Mouse (Mus musculus) gonadal fat pad, adult 2 months (tissue): Measurements from ENCODE around the gene Fam196b. TPM values are rescaled to one million over a fixed set of nuclear protein-coding genes. Genes with fewer than 3 reads are reported as not detected.

Source experiments
- DNase-seq: peaks from one replicate; pipeline ENCODE4 v3.0.0-alpha.2; 2012; ENCODE audit warnings: low read depth
- polyA plus RNA-seq: library from polyadenylated mRNA; depleted of rRNA; stranded (reverse); fragments of >200 nt; gene quantifications from 2 replicates; pipeline ENCODE4 v1.2.3, GENCODE M21; 2012; rRNA removed

The Fam196b gene
- polyA plus RNA-seq, 1 experiment = 0.62 TPM

DNA sequence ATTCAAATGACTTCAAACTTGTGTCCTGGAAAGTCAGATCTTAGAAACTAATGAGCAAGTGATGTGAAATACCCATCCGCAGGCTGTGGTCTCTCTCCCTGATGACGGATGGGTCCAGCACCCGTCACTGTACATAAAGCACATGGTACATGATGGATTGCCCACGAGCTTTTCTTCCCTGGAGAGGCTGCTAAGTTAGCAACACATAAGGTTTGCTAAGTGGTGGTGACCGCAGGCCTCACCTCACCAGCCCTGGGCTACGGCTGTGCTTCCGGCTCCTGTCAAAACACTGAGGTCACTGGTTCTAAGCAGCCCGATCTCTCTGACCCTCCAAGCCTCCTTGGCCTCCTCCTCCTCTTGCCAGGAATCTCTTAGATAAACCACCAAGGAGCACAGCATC lies 91.7 kb downstream of the Fam196b start:
- DNase-seq = no peak

GRCm38 (mm10) chr11:34406850-34407249 lies 92.2 kb downstream of the Fam196b start:
- no peak for DNase-seq

DNA sequence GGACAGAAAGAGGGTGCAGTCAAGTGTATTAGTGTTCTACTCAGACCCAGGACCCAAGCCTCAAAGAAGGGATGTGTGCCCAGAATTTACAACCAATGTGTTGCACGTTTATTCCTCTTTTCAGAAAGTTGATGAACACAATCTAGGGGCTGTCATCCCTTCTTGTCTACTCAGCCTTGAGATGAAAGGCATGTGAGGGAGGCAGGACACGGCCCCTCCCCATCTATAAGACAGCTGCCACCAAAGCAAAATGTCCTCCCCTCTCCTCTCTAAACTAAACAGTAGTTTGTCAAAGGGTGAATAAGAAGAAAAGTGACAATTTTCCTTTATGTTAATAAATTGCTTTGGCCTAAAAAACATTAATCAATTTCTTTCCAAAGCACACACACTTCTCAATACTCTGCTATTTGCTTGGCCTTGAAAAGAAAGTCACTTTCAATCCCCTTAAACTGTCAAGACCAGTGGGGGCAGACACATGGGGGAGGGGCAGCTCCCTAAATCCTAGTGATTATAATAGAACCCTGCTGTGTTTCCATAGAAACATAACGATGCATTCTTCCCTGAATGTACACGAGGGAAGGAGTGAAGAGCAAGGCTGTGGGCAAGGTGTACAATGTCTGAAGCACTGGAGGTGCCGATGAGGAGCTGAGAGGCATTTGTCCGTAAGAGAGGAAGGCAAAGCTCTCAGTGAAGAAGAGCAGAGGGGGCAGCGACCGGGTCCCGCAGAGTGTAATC lies 101.4 kb downstream of the Fam196b start:
- no peak for DNase-seq

GRCm38 (mm10) chr11:34416619-34416979 lies 102.0 kb downstream of the Fam196b start:
- DNase-seq = no peak

DNA sequence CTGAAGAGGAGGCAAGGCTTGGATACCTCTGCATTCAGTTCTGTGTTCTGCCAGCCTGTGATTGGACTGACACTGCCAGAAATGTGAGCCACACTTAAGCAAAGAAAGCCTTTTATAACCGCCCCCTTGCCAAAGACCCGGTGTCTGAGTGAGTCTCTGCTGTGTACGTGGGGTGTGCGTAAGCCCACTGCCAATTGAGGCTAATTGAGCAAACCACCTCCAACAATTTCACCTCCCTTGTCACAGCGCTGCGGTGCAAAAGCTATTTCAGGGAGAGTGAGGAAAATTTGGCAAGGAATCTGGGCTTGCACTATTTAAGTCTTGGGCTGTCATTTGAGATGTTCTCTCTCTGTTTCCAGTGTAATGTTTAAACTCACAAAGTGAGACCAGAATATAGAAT lies 106.4 kb downstream of the Fam196b start:
- DNase-seq = no peak

GRCm38 (mm10) chr11:34424546-34424945 lies 109.9 kb downstream of the Fam196b start:
- DNase-seq = no peak

DNA sequence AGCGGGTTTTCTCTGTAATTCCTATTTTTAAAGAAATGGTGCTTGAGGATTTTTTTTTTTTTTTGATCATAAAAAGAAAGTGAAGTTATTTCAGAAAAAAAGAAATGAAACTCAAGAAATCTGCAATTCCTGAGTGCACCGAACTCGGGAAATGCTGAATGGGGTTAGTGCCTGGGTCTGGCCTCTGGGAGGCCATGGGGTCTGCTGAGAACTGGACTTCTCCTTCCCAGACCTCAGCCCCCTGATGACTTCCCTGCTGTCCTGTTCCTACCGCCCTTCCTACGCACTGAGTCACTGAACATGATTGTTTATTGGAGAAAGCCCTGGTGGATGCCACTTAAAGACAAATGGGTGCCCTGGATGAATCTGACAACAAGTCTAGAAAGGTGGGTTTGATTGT lies 112.6 kb downstream of the Fam196b start:
- no peak for DNase-seq

DNA sequence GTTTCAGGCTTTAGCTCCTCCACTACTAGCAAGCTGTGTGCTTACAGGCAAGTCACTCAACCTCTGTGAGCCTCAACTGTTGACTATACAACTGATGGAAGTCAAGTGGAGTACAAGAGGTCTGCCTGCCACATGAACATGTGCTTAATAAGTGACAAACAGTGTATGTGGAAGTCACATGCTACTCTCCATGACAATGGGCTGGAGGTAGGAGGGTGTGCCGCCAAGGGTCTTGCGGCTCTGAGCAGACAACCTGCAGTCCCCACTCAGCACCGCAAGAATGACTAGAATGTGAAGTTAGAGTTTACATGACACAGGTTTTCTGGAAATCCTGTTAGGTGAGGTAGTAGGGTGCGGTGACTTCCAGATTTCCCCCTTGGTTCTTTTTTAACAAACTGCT lies 116.3 kb downstream of the Fam196b start:
- DNase-seq = no peak

- no peak for DNase-seq
These were observed 116.7 kb downstream of the Fam196b start for GRCm38 (mm10) chr11:34431371-34431770.

DNA sequence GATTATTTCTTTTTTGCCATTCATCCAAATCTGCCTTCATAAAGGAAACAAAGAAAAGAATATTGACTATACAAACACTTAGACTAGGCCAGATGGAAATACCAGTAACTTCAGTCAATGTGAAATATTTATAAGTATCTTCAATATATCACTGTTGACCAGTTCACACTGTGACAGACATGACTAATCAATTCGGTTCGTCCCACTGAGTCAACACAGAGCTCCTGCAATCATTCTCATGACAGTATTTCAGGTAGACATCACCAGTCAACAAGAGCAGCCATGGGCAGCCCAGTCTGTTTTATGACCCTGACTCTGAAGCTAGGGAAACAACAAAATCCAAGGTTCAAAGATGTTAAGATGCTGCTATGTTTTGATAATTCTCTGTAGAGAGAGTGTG lies 117.4 kb downstream of the Fam196b start:
- DNase-seq = no peak

DNA sequence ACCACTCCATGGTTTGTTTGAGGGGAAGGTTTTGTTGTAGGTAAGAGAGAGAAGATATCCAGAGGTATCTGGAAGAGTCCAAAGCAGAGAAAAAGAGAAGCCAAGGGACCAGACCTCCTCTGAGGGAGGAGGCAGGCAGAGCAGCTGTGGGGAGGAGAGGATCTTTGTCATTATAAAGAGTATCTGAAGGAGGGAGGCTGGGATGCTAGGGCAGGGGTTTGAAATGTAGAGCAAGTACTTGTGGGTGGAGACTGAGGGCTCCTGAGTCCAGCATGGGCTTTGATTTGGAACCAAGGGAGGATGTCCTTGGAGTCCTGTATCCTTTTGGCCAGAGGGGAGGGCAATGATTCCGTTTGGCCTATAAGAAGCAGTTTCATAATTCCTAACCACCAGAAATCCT lies 122.8 kb downstream of the Fam196b start:
- no peak for DNase-seq

GRCm38 (mm10) chr11:34438429-34438828 lies 123.8 kb downstream of the Fam196b start:
- DNase-seq = no peak

DNA sequence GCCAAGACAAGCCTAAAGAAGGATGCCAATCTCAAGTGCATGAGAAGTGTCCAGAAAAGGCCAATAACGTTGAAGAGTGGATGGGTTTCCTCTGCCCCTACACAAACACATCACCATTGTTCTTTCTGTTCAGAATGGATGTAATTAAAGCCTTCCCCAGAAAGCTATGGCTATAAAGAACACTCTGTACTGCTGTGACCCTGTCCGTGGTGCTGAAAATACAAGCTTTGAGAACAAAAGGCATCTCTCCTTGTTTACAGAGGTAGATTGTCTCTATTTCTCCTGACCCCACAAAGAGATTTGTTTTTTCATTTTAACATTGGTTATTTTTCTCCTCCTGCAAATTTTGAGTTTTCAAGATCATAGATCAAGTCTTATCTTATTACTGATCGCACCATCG lies 133.3 kb downstream of the Fam196b start:
- no peak for DNase-seq

DNA sequence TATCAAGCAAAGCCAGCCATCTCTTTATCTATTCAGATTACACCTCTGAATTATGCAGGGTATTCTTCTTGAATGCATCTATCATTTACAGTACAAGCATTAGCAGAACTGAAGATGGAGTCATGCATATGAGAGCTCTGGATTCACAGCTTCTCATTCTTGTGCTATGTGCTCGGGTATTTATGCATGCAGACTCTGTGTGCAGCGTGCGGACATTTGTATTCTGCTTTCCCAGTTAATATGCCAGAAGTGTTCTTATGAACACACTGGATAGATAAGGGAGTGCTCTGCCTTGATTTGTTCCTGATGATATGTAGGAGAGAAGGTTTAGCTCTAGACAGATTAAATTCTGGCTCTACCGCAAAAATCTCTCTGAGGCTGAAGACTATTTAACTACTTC lies 135.3 kb downstream of the Fam196b start:
- no peak for DNase-seq

GRCm38 (mm10) chr11:34467056-34467455 lies 152.4 kb downstream of the Fam196b start:
- no peak for DNase-seq

- DNase-seq = no peak
These were observed 153.9 kb downstream of the Fam196b start for GRCm38 (mm10) chr11:34468571-34468970.

DNA sequence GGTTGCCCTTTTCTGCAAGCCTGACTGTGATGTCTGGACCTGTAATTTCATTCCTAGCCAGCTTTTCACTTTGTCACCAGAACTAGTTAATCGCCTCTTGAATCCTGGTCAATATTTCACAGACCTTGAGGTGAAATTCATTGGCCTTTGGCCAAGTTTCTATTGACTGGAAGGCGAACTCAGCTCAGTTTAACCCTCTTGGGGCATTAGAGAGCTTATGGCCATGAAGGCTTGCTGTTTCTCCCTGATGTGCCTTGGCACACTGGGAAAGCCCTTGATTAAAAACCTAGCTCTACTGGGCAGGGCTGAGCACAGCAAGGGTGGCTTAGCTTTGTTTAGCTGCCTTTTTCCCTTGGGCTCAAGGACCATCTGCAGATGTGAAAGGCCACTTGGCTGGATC lies 155.2 kb downstream of the Fam196b start:
- no peak for DNase-seq

Other genes with a start within 250 kb of the Fam196b start
- gene 4930469K13Rik, start 216.3 kb upstream of the Fam196b start, polyA plus RNA-seq = 1.2 and 1.4 TPM in 2 replicates
- 22.2 and 29.9 TPM in 2 replicates for gene Foxi1, start 106.7 kb upstream of the Fam196b start, polyA plus RNA-seq